Mouse (Mus musculus): ENCODE data around the gene Fxyd4. TPM values are rescaled to one million over a fixed set of nuclear protein-coding genes. Genes with fewer than 3 reads are reported as not detected.

Fxyd4 gene
- polyA plus RNA-seq, 1 experiment from 2014 or later: 0.76 TPM

DNA sequence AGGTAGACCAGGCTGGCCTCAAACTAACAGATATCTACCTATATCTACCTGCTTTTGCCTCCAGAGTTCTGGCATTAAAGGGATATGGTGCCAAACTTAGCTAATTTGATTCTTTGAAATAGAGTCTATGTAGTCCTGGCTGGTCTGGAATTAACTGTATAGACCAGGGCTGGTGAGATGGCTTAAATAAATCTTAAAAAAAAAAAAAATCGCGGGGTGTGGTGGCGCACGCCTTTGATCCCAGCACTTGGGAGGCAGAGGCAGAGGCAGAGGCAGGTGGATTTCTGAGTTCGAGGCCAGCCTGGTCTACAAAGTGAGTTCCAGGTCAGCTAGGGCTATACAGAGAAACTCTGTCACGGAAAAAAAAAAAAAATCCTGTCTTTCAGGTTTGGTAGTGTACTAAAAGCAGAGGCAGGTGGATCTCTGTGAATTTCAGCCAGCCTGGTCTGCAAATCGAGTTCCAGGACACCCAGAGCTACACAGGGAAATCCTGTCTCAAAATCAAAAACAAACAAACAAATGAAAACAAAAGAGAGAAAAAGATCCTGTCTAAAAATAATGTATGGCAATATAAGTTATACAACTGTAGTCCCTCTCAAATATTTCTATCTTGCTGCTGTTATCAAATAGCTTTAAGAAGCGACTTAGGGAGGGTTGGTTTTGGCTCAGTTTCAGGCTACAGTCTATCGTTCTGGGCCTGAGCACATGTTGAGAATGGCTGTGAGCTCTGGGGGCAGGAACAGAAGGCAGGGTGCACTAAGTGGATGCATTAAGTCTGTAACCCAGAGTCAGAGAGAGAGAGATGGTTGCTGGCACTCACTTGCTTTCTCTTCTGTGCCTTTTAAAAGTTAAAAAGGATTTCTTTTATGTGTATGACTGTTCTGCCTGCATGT, 35.7 kb downstream of the Fxyd4 start:
- Histone ChIP-seq H3K4me2 (no peak overlapping the region), H3K27ac (ENCODE audit: low read depth, low read length) (no peak overlapping the region), H3K9me3 (replicated peaks; ENCODE audit: control insufficient read depth, low read length) (no peaks in the 10 kb centered on the region), H3K36me3 (ENCODE audit: control insufficient read depth, insufficient read depth, low read length) (no peaks in the 10 kb centered on the region), H3K9ac (ENCODE audit: low read depth, low read length) (0 out of 2 replicates have a peak overlapping the region, but pooled peaks have one; percentile 28), H3K4me1 (ENCODE audit: control insufficient read depth, insufficient read depth, low read length) (peaks cover 8% of the 10 kb centered on the region), H3K4me3 (ENCODE audit: low read depth, low read length) (no peak overlapping the region), H3K27me3 (ENCODE audit: control insufficient read depth, insufficient read depth, low read length) (no peaks in the 10 kb centered on the region)
- WGBS (ENCODE audit: insufficient replicate concordance): 67% methylated on average over 9 of the region's 9 CpGs
- ATAC-seq (replicated peaks; ENCODE audit: insufficient number of reproducible peaks, low FRiP score, low TSS enrichment): no peak

DNA sequence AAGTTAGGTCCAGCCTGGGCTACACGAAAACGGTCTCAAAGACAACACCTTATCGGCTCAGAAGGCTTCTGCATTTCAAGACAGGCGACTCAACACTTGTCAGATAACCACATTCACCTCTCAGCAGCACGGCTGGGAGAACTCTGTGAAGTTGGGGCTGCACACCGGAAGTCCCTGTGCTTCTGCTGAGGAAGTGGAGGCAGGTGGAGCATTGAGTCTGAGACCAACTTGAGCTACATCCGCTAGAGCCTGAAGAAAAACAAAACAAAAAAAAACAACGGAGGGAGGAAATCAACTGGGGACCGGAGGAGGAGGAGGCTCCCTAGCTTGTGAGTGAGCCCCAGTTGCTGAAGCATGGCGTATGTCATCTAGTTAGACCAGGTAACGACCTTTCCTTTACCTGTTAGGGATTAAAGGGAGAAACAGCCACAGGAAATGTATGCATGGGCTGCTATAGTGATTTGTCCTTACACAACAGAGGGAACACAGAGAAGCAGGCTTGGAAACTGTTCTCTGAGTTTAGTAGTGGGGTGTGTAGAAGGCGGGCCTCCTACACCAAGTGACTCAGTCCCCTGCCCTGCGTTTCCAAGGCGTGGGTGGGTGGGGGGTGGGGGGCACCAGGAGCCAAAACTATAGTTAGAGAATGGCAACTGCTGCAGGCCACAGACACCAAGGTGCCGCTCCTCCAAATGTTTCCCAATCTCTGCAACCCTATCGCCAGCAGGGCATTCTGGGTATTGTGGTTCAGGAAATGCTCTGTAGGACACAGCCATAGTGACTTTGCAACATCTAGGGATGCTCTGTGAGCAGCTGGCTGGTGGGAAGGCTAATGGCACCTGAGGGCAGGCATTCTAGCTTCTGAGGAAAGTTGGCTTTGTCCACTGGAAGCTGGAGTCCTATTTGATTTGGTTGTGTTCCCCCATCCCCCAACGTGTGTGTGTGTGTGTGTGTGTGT, 37.1 kb downstream of the Fxyd4 start, which contains the start of gene Hnrnpf:
Hnrnpf (plus strand) TSS at position 199 of the 955 bp plus-strand sequence.
- H3K4me3 ChIP-seq (ENCODE audit: low read depth, low read length): no peak within 1 kb of the TSS
- peaks cover 5% of the 10 kb centered on the region for H3K4me1 ChIP-seq (ENCODE audit: control insufficient read depth, insufficient read depth, low read length)
- 66% methylated on average over 17 of the region's 17 CpGs for WGBS (ENCODE audit: insufficient replicate concordance)
- H3K9me3 ChIP-seq (replicated peaks; ENCODE audit: control insufficient read depth, low read length): no peaks in the 10 kb centered on the region
- no peak within 1 kb of the TSS for H3K4me2 ChIP-seq
- no peaks in the 10 kb centered on the region for H3K27me3 ChIP-seq (ENCODE audit: control insufficient read depth, insufficient read depth, low read length)
- no peak for ATAC-seq (replicated peaks; ENCODE audit: insufficient number of reproducible peaks, low FRiP score, low TSS enrichment)
- no peak within 1 kb of the TSS; the same call in 1 of the 2 replicates for H3K27ac ChIP-seq (ENCODE audit: low read depth, low read length)
- no peak within 1 kb of the TSS for H3K9ac ChIP-seq (ENCODE audit: low read depth, low read length)
- no peaks in the 10 kb centered on the region for H3K36me3 ChIP-seq (ENCODE audit: control insufficient read depth, insufficient read depth, low read length)

DNA sequence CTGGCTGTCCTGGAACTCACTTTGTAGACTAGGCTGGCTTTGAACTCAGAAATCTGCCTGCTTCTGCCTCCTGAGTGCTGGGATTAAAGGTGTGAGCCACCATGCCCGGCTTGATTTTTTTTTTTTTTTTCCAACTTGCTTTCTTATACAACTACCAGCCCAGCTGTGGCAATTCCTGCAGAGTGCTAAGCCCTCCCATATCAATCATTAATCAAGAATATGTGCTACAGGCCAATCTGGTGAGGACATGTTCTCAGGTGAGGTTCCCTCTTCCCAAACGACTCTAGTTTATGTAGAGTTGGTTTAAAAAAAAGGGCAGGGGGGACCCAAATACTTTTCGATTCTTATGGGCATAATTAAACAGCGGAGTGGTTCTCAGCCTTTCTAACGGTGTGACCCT, 39.7 kb downstream of the Fxyd4 start:
- no peak overlapping the region for H3K27ac ChIP-seq (ENCODE audit: low read depth, low read length)
- no peak overlapping the region for H3K4me3 ChIP-seq (ENCODE audit: low read depth, low read length)
- H3K4me2 ChIP-seq: no peak overlapping the region
- no peaks in the 10 kb centered on the region for H3K27me3 ChIP-seq (ENCODE audit: control insufficient read depth, insufficient read depth, low read length)
- peaks cover 3% of the 10 kb centered on the region; the same call in 1 of the 2 replicates for H3K4me1 ChIP-seq (ENCODE audit: control insufficient read depth, insufficient read depth, low read length)
- H3K9me3 ChIP-seq (replicated peaks; ENCODE audit: control insufficient read depth, low read length): no peaks in the 10 kb centered on the region
- 77% methylated on average over 5 of the region's 5 CpGs for WGBS (ENCODE audit: insufficient replicate concordance)
- H3K36me3 ChIP-seq (ENCODE audit: control insufficient read depth, insufficient read depth, low read length): no peaks in the 10 kb centered on the region
- ATAC-seq (replicated peaks; ENCODE audit: insufficient number of reproducible peaks, low FRiP score, low TSS enrichment): no peak
- H3K9ac ChIP-seq (ENCODE audit: low read depth, low read length): no peak overlapping the region

DNA sequence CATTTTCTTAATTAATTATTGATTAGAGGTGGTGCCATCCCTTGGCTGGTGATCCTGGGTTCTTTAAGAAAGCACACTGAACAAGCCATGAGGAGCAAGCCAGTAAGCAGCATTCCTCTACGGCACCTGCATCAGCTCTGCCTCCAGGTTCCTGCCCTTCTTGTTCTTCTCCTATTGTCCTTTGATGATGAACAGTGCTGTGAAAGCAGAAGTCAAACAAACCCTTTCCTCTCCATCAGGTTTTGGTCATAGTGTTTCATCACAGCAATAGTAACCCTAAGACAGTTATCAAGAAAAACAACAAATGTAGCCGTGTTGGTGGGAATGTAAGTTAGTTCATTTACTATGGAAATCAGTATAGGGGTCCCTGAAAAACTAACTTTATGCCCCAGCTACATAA, 44.1 kb downstream of the Fxyd4 start:
- H3K9ac ChIP-seq (ENCODE audit: low read depth, low read length): no peak overlapping the region
- 85% methylated on average over 2 of the region's 2 CpGs for WGBS (ENCODE audit: insufficient replicate concordance)
- H3K4me2 ChIP-seq: no peak overlapping the region
- no peaks in the 10 kb centered on the region for H3K27me3 ChIP-seq (ENCODE audit: control insufficient read depth, insufficient read depth, low read length)
- H3K4me3 ChIP-seq (ENCODE audit: low read depth, low read length): no peak overlapping the region
- no peak overlapping the region for H3K27ac ChIP-seq (ENCODE audit: low read depth, low read length)
- H3K4me1 ChIP-seq (ENCODE audit: control insufficient read depth, insufficient read depth, low read length): peaks cover 6% of the 10 kb centered on the region; the same call in 1 of the 2 replicates
- H3K9me3 ChIP-seq (replicated peaks; ENCODE audit: control insufficient read depth, low read length): no peaks in the 10 kb centered on the region
- no peak for ATAC-seq (replicated peaks; ENCODE audit: insufficient number of reproducible peaks, low FRiP score, low TSS enrichment)
- no peaks in the 10 kb centered on the region for H3K36me3 ChIP-seq (ENCODE audit: control insufficient read depth, insufficient read depth, low read length)

GRCm38 (mm10) chr6:117892386-117892785, 45.1 kb downstream of the Fxyd4 start:
- Histone ChIP-seq H3K4me3 (ENCODE audit: low read depth, low read length) (no peak overlapping the region), H3K9me3 (replicated peaks; ENCODE audit: control insufficient read depth, low read length) (no peaks in the 10 kb centered on the region), H3K9ac (ENCODE audit: low read depth, low read length) (no peak overlapping the region), H3K36me3 (ENCODE audit: control insufficient read depth, insufficient read depth, low read length) (no peaks in the 10 kb centered on the region), H3K27ac (ENCODE audit: low read depth, low read length) (no peak overlapping the region), H3K27me3 (ENCODE audit: control insufficient read depth, insufficient read depth, low read length) (no peaks in the 10 kb centered on the region), H3K4me2 (no peak overlapping the region), H3K4me1 (ENCODE audit: control insufficient read depth, insufficient read depth, low read length) (peaks cover 6% of the 10 kb centered on the region; the same call in 1 of the 2 replicates)
- 62% methylated on average over 3 of the region's 3 CpGs for WGBS (ENCODE audit: insufficient replicate concordance)
- ATAC-seq (replicated peaks; ENCODE audit: insufficient number of reproducible peaks, low FRiP score, low TSS enrichment): no peak

- Histone ChIP-seq H3K4me3 (ENCODE audit: low read depth, low read length) (no peak overlapping the region), H3K4me2 (no peak overlapping the region), H3K27me3 (ENCODE audit: control insufficient read depth, insufficient read depth, low read length) (no peaks in the 10 kb centered on the region), H3K9ac (ENCODE audit: low read depth, low read length) (no peak overlapping the region), H3K36me3 (ENCODE audit: control insufficient read depth, insufficient read depth, low read length) (no peaks in the 10 kb centered on the region), H3K9me3 (replicated peaks; ENCODE audit: control insufficient read depth, low read length) (no peaks in the 10 kb centered on the region), H3K27ac (ENCODE audit: low read depth, low read length) (no peak overlapping the region), H3K4me1 (ENCODE audit: control insufficient read depth, insufficient read depth, low read length) (peaks cover 6% of the 10 kb centered on the region; the same call in 1 of the 2 replicates)
- ATAC-seq (replicated peaks; ENCODE audit: insufficient number of reproducible peaks, low FRiP score, low TSS enrichment): no peak
- 64% methylated on average over 14 of the region's 14 CpGs for WGBS (ENCODE audit: insufficient replicate concordance)
Observed at GRCm38 (mm10) chr6:117891369-117892160, 45.9 kb downstream of the Fxyd4 start.

DNA sequence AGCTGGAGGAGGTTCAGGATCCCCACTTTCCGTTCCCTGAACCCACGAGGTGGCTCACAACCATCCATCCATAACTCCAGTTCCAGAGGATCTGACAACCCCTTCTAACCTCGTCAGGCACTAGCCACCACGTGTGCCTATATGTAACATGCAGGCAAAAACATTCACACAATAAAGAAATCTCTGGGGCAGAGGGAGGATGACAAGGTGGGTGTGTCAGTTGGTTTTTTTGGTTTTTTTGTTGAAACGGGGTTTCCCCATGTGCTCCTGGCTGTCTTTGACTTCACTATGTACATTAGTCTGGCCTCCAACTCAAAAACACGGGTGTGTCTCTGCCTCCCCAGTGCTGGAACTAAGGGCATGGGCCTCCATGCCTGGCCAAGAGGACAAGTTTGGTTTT, 47.2 kb downstream of the Fxyd4 start:
- 78% methylated on average over 6 of the region's 6 CpGs for WGBS (ENCODE audit: insufficient replicate concordance)
- H3K9me3 ChIP-seq (replicated peaks; ENCODE audit: control insufficient read depth, low read length): no peaks in the 10 kb centered on the region
- no peak overlapping the region for H3K4me3 ChIP-seq (ENCODE audit: low read depth, low read length)
- H3K9ac ChIP-seq (ENCODE audit: low read depth, low read length): no peak overlapping the region
- H3K4me2 ChIP-seq: no peak overlapping the region
- peaks cover 6% of the 10 kb centered on the region; the same call in 1 of the 2 replicates for H3K4me1 ChIP-seq (ENCODE audit: control insufficient read depth, insufficient read depth, low read length)
- ATAC-seq (replicated peaks; ENCODE audit: insufficient number of reproducible peaks, low FRiP score, low TSS enrichment): no peak
- H3K27ac ChIP-seq (ENCODE audit: low read depth, low read length): no peak overlapping the region
- no peaks in the 10 kb centered on the region for H3K36me3 ChIP-seq (ENCODE audit: control insufficient read depth, insufficient read depth, low read length)
- H3K27me3 ChIP-seq (ENCODE audit: control insufficient read depth, insufficient read depth, low read length): no peaks in the 10 kb centered on the region
